Mouse (Mus musculus) lung, postnatal 0 days (tissue): Measurements from ENCODE around the gene Enpp3.

Experiments used
- CTCF ChIP-seq: IDR thresholded peaks from 2 replicates; pipeline ENCODE4 v1.5.1; 2016; ENCODE audit warnings: antibody characterized with exemption, mild to moderate bottlenecking
- EP300 ChIP-seq: IDR thresholded peaks from 2 replicates; pipeline ENCODE4 v1.6.1; 2016; ENCODE audit warnings: antibody characterized with exemption, mild to moderate bottlenecking, control low read depth

- TF ChIP-seq CTCF (no peak), EP300 (no peak)
Observed at GRCm38 (mm10) chr10:24822842-24823241, 19.8 kb downstream of the Enpp3 start.
